Mouse (Mus musculus): ENCODE results near the gene Unc13c. TPM values are rescaled to one million over a fixed set of nuclear protein-coding genes. Genes with fewer than 3 reads are reported as not detected.

Gene Unc13c
- polyA plus RNA-seq, 1 experiment, result not detected

GRCm38 (mm10) chr9:73753480-73753879, 215.3 kb downstream of the Unc13c start:
- Histone ChIP-seq H3K9me3 (peaks cover 3% of the 10 kb centered on the region; the same call in 1 of the 2 replicates), H3K36me3 (replicated peaks; ENCODE audit: low read length) (no peaks in the 10 kb centered on the region), H3K4me3 (replicated peaks) (peak overlapping the region; percentile 62), H3K4me1 (peaks cover 9% of the 10 kb centered on the region), H3K27me3 (replicated peaks) (no peaks in the 10 kb centered on the region)
- TF ChIP-seq FLI1 (IDR thresholded peaks at IDR 0.05; ENCODE audit: low read length) (no peak), GATA1 (IDR thresholded peaks at IDR 0.05; ENCODE audit: borderline replicate concordance, low read length) (no peak)

- H3K4me3 ChIP-seq (replicated peaks), result no peak overlapping the region
- H3K4me1 ChIP-seq, result peaks cover 9% of the 10 kb centered on the region
- H3K9me3 ChIP-seq, result peaks cover 3% of the 10 kb centered on the region; the same call in 1 of the 2 replicates
- H3K27me3 ChIP-seq (replicated peaks), result no peaks in the 10 kb centered on the region
- H3K36me3 ChIP-seq (replicated peaks; ENCODE audit: low read length), result no peaks in the 10 kb centered on the region
- no peak for TF ChIP-seq FLI1 (IDR thresholded peaks at IDR 0.05; ENCODE audit: low read length)
- no peak for TF ChIP-seq GATA1 (IDR thresholded peaks at IDR 0.05; ENCODE audit: borderline replicate concordance, low read length)
Measured at GRCm38 (mm10) chr9:73751344-73751743, 217.4 kb downstream of the Unc13c start.

GRCm38 (mm10) chr9:73734446-73734845, 234.3 kb downstream of the Unc13c start:
- no peak for TF ChIP-seq GATA1 (IDR thresholded peaks at IDR 0.05; ENCODE audit: borderline replicate concordance, low read length)
- no peak for TF ChIP-seq FLI1 (IDR thresholded peaks at IDR 0.05; ENCODE audit: low read length)
- H3K4me1 ChIP-seq, result no peaks in the 10 kb centered on the region
- H3K4me3 ChIP-seq (replicated peaks), result no peak overlapping the region
- no peaks in the 10 kb centered on the region for H3K36me3 ChIP-seq (replicated peaks; ENCODE audit: low read length)
- H3K9me3 ChIP-seq, result no peaks in the 10 kb centered on the region
- H3K27me3 ChIP-seq (replicated peaks), result no peaks in the 10 kb centered on the region

- Histone ChIP-seq H3K4me1 (no peaks in the 10 kb centered on the region), H3K9me3 (no peaks in the 10 kb centered on the region), H3K4me3 (replicated peaks) (no peak overlapping the region), H3K36me3 (replicated peaks; ENCODE audit: low read length) (no peaks in the 10 kb centered on the region), H3K27me3 (replicated peaks) (no peaks in the 10 kb centered on the region)
- TF ChIP-seq FLI1 (IDR thresholded peaks at IDR 0.05; ENCODE audit: low read length) (no peak), GATA1 (IDR thresholded peaks at IDR 0.05; ENCODE audit: borderline replicate concordance, low read length) (no peak)
Measured at GRCm38 (mm10) chr9:73725717-73726662, 242.8 kb downstream of the Unc13c start.

- Histone ChIP-seq H3K4me1 (no peaks in the 10 kb centered on the region), H3K36me3 (replicated peaks; ENCODE audit: low read length) (no peaks in the 10 kb centered on the region), H3K9me3 (no peaks in the 10 kb centered on the region)
Measured at GRCm38 (mm10) chr9:73724776-73725175, 244.0 kb downstream of the Unc13c start.

GRCm38 (mm10) chr9:73713508-73713907, 255.3 kb downstream of the Unc13c start:
- TF ChIP-seq FLI1 (IDR thresholded peaks at IDR 0.05; ENCODE audit: low read length) (no peak), GATA1 (IDR thresholded peaks at IDR 0.05; ENCODE audit: borderline replicate concordance, low read length) (no peak)

More at GRCm38 (mm10) chr9:73724776-73725175, 244.0 kb downstream of the Unc13c start:
- TF ChIP-seq FLI1 (IDR thresholded peaks at IDR 0.05; ENCODE audit: low read length) (no peak), GATA1 (IDR thresholded peaks at IDR 0.05; ENCODE audit: borderline replicate concordance, low read length) (no peak)
- no peaks in the 10 kb centered on the region for H3K27me3 ChIP-seq (replicated peaks)
- no peak overlapping the region for H3K4me3 ChIP-seq (replicated peaks)

GRCm38 (mm10) chr9:73697103-73697502, 271.7 kb downstream of the Unc13c start:
- Histone ChIP-seq H3K27me3 (replicated peaks) (no peaks in the 10 kb centered on the region), H3K4me1 (no peaks in the 10 kb centered on the region), H3K4me3 (replicated peaks) (no peak overlapping the region), H3K36me3 (replicated peaks; ENCODE audit: low read length) (no peaks in the 10 kb centered on the region), H3K9me3 (no peaks in the 10 kb centered on the region)
- TF ChIP-seq FLI1 (IDR thresholded peaks at IDR 0.05; ENCODE audit: low read length) (no peak), GATA1 (IDR thresholded peaks at IDR 0.05; ENCODE audit: borderline replicate concordance, low read length) (no peak)

More at GRCm38 (mm10) chr9:73713508-73713907, 255.3 kb downstream of the Unc13c start:
- no peaks in the 10 kb centered on the region for H3K4me1 ChIP-seq
- no peaks in the 10 kb centered on the region for H3K27me3 ChIP-seq (replicated peaks)
- no peak overlapping the region for H3K4me3 ChIP-seq (replicated peaks)
- H3K36me3 ChIP-seq (replicated peaks; ENCODE audit: low read length), result no peaks in the 10 kb centered on the region
- no peaks in the 10 kb centered on the region for H3K9me3 ChIP-seq

- Histone ChIP-seq H3K4me3 (replicated peaks) (no peak overlapping the region), H3K36me3 (replicated peaks; ENCODE audit: low read length) (no peaks in the 10 kb centered on the region), H3K9me3 (no peaks in the 10 kb centered on the region), H3K27me3 (replicated peaks) (no peaks in the 10 kb centered on the region), H3K4me1 (no peaks in the 10 kb centered on the region)
- TF ChIP-seq FLI1 (IDR thresholded peaks at IDR 0.05; ENCODE audit: low read length) (no peak), GATA1 (IDR thresholded peaks at IDR 0.05; ENCODE audit: borderline replicate concordance, low read length) (no peak)
Measured at GRCm38 (mm10) chr9:73681580-73681979, 287.2 kb downstream of the Unc13c start.

GRCm38 (mm10) chr9:73680545-73681495, 287.9 kb downstream of the Unc13c start:
- no peaks in the 10 kb centered on the region for H3K9me3 ChIP-seq
- no peaks in the 10 kb centered on the region for H3K36me3 ChIP-seq (replicated peaks; ENCODE audit: low read length)
- TF ChIP-seq FLI1 (IDR thresholded peaks at IDR 0.05; ENCODE audit: low read length) (no peak), GATA1 (IDR thresholded peaks at IDR 0.05; ENCODE audit: borderline replicate concordance, low read length) (no peak)
- no peak overlapping the region for H3K4me3 ChIP-seq (replicated peaks)
- H3K27me3 ChIP-seq (replicated peaks), result no peaks in the 10 kb centered on the region
- no peaks in the 10 kb centered on the region for H3K4me1 ChIP-seq

Measured in megakaryocyte, embryonic 14.5 days (primary cell).